24 mouse cellular contexts compared by ENCODE assay signal in the genomic region with DNA sequence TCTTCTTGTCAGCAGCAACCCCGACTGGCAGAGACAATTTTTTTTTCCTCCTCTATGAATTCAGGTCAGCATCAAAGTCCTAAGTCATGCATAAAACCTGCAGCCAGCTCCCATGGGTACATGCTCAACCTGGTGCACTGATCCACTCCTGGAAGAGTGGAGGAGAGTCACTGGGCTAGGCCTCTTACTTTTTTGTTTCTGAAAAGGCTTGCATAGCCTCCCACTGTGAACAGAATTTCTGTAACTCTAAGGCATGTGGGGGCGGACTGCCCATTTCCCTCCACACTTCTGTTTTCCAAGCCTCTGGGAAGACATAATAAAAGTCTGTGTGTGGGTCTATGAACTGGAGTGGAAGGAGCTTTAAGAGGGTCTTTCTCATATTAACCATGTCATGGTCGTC.
DNase-seq lines count a peak whose midpoint lies in the region; ATAC-seq and TF ChIP-seq lines count a peak whose summit lies in the region.
"Had no signal": no experiment of that assay in that cellular context is flagged by ENCODE, and none has a peak within 500 bp of the region (broad histone marks: within the 10 kb centered on the region; RNA-seq: fewer than 3 reads in every experiment).

No protein-coding gene starts in this region.

- no peak for TF ChIP-seq CTCF in stomach, postnatal 0 days (IDR thresholded peaks at IDR 0.05; ENCODE audit: low read depth)

- H3K4me1 ChIP-seq in stomach, postnatal 0 days (replicated peaks; ENCODE audit: control insufficient read depth, insufficient read depth) = no peaks in the 10 kb centered on the region
- H3K4me1 ChIP-seq: forebrain, embryonic 10.5 days; forebrain, embryonic 13.5 days; heart, embryonic 15.5 days; hindbrain, embryonic 10.5 days; hindbrain, embryonic 13.5 days; intestine, embryonic 15.5 days had no signal

- peak; percentile 3 for DNase-seq in right cerebral cortex, adult 18-20 months
- no peak for DNase-seq in right cerebral cortex, postnatal 4 days
- DNase-seq in brain, adult 2 months (ENCODE audit: low read depth, low spot score) = peak; percentile 22
- peak; percentile 10 for DNase-seq in retina, postnatal 1 day
- no peak for DNase-seq in stomach, postnatal 0 days (ENCODE audit: low spot score)
- no peak for DNase-seq in cerebellum, postnatal 36 days
- DNase-seq: adrenal gland, postnatal 10 days; adrenal gland, postnatal 36 days; cerebellum, adult 11-12 months; cerebellum, adult 8-10 months; cerebellum, postnatal 10 days; gastrocnemius, postnatal 25 days; heart, postnatal 10 days; heart, postnatal 36 days had no signal

- no peak overlapping the region for H3K27ac ChIP-seq in stomach, postnatal 0 days (replicated peaks)
- H3K27ac ChIP-seq: forebrain, embryonic 10.5 days; forebrain, embryonic 13.5 days; heart, embryonic 15.5 days; hindbrain, embryonic 10.5 days; hindbrain, embryonic 13.5 days; intestine, embryonic 15.5 days had no signal

- no peak overlapping the region for H3K9ac ChIP-seq in stomach, postnatal 0 days (ENCODE audit: low read length)
- H3K9ac ChIP-seq: forebrain, embryonic 13.5 days; heart, embryonic 15.5 days; hindbrain, embryonic 13.5 days; intestine, embryonic 15.5 days had no signal

- H3K27me3 ChIP-seq in stomach, postnatal 0 days (ENCODE audit: control insufficient read depth, insufficient read depth, low read length) = no peaks in the 10 kb centered on the region
- H3K27me3 ChIP-seq: forebrain, embryonic 13.5 days; heart, embryonic 15.5 days; hindbrain, embryonic 13.5 days; intestine, embryonic 15.5 days had no signal

- ATAC-seq in stomach, postnatal 0 days (ENCODE audit: low FRiP score, low TSS enrichment) = no peak
- ATAC-seq: CD4-positive, CD25-positive, alpha-beta regulatory T cell, adult 4 months; forebrain, embryonic 13.5 days; forebrain, embryonic 16.5 days; hindbrain, embryonic 16.5 days; intestine, embryonic 15.5 days had no signal

- H3K4me2 ChIP-seq in stomach, postnatal 0 days (replicated peaks; ENCODE audit: low read depth) = no peak overlapping the region
- H3K4me2 ChIP-seq: forebrain, embryonic 13.5 days; heart, embryonic 11.5 days; heart, embryonic 15.5 days; hindbrain, embryonic 13.5 days; intestine, embryonic 15.5 days had no signal

- no peak overlapping the region for H3K4me3 ChIP-seq in stomach, postnatal 0 days (ENCODE audit: low read depth, low read length)
- H3K4me3 ChIP-seq: forebrain, embryonic 10.5 days; forebrain, embryonic 13.5 days; heart, embryonic 15.5 days; hindbrain, embryonic 10.5 days; hindbrain, embryonic 13.5 days; intestine, embryonic 15.5 days had no signal

- WGBS in stomach, postnatal 0 days = 83% methylated on average over 3 of the region's 3 CpGs

- H3K9me3 ChIP-seq in stomach, postnatal 0 days (ENCODE audit: control insufficient read depth, low read length) = no peaks in the 10 kb centered on the region
- H3K9me3 ChIP-seq: forebrain, embryonic 10.5 days; forebrain, embryonic 13.5 days; heart, embryonic 15.5 days; hindbrain, embryonic 10.5 days; hindbrain, embryonic 13.5 days; intestine, embryonic 15.5 days had no signal

- H3K36me3 ChIP-seq in stomach, postnatal 0 days (ENCODE audit: control insufficient read depth, insufficient read depth, low read length) = no peaks in the 10 kb centered on the region
- H3K36me3 ChIP-seq: forebrain, embryonic 10.5 days; heart, embryonic 15.5 days; hindbrain, embryonic 10.5 days; hindbrain, embryonic 13.5 days; intestine, embryonic 15.5 days had no signal

- TF ChIP-seq EP300 in stomach, postnatal 0 days (optimal IDR thresholded peaks at IDR 0.05) = no peak

Comparison
In these comparisons a context has a peak if more than half of its experiments do, and no peak if none do; other contexts are left out.
1. DNase-seq: peak in right cerebral cortex, adult 18-20 months (single experiment), brain, adult 2 months (single experiment) and retina, postnatal 1 day (single experiment); none in right cerebral cortex, postnatal 4 days (single experiment), stomach, postnatal 0 days (single experiment) and cerebellum, postnatal 36 days (0 of 2).